Mouse (Mus musculus): ENCODE measurements around the gene Dtnbp1.
A peak's percentile ranks its signal among the peaks of the same experiment; 100 is the strongest.

Dtnbp1 gene

GRCm38 (mm10) chr13:45001911-45002615 is at the start of gene Dtnbp1:
Dtnbp1 (minus strand) TSS chr13:45002147.
- peak; percentile 92 for DNase-seq

GRCm38 (mm10) chr13:45049261-45050020 is 47.5 kb upstream of the Dtnbp1 start:
- no peak for DNase-seq

GRCm38 (mm10) chr13:45043466-45043865 is 41.5 kb upstream of the Dtnbp1 start:
- DNase-seq: no peak

GRCm38 (mm10) chr13:45040741-45041140 is 38.8 kb upstream of the Dtnbp1 start:
- DNase-seq: no peak

GRCm38 (mm10) chr13:45040195-45040594 is 38.2 kb upstream of the Dtnbp1 start:
- no peak for DNase-seq

- no peak for DNase-seq
Measured at GRCm38 (mm10) chr13:45036417-45036816, 34.5 kb upstream of the Dtnbp1 start.

GRCm38 (mm10) chr13:45034759-45035158 is 32.8 kb upstream of the Dtnbp1 start:
- DNase-seq: no peak

GRCm38 (mm10) chr13:45033360-45033759 is 31.4 kb upstream of the Dtnbp1 start:
- no peak for DNase-seq

- no peak for DNase-seq
Measured at GRCm38 (mm10) chr13:45032484-45032883, 30.5 kb upstream of the Dtnbp1 start.

GRCm38 (mm10) chr13:45031748-45032147 is 29.8 kb upstream of the Dtnbp1 start:
- peak; percentile 25 for DNase-seq

- DNase-seq: no peak
Measured at GRCm38 (mm10) chr13:45031314-45031713, 29.4 kb upstream of the Dtnbp1 start.

GRCm38 (mm10) chr13:45030830-45031229 is 28.9 kb upstream of the Dtnbp1 start:
- peak; percentile 94 for DNase-seq

GRCm38 (mm10) chr13:45029791-45030190 is 27.8 kb upstream of the Dtnbp1 start:
- DNase-seq: no peak

GRCm38 (mm10) chr13:45026291-45026690 is 24.3 kb upstream of the Dtnbp1 start:
- no peak for DNase-seq

- no peak for DNase-seq
Measured at GRCm38 (mm10) chr13:45024821-45025220, 22.9 kb upstream of the Dtnbp1 start.

- no peak for DNase-seq
Measured at GRCm38 (mm10) chr13:45023356-45024150, 21.6 kb upstream of the Dtnbp1 start.

GRCm38 (mm10) chr13:45008150-45008549 is 6.2 kb upstream of the Dtnbp1 start:
- DNase-seq: peak; percentile 77

GRCm38 (mm10) chr13:45007726-45008125 is 5.8 kb upstream of the Dtnbp1 start:
- no peak for DNase-seq

GRCm38 (mm10) chr13:45006483-45006882 is 4.5 kb upstream of the Dtnbp1 start:
- peak; percentile 53 for DNase-seq

GRCm38 (mm10) chr13:45005861-45006260 is 3.9 kb upstream of the Dtnbp1 start:
- DNase-seq: no peak

- DNase-seq: no peak
Measured at GRCm38 (mm10) chr13:45004987-45005592, 3.1 kb upstream of the Dtnbp1 start.

- no peak for DNase-seq
Measured at GRCm38 (mm10) chr13:45003026-45003425, 1.1 kb upstream of the Dtnbp1 start.
